Mouse (Mus musculus) CD4-positive, CD25-positive, alpha-beta regulatory T cell, adult 4 months (primary cell): ENCODE measurements around the gene Bmt2. TPM values are rescaled to one million over a fixed set of nuclear protein-coding genes. Genes with fewer than 3 reads are reported as not detected.
A peak's percentile ranks its signal among the peaks of the same experiment; 100 is the strongest.

ENCODE experiments used
- ATAC-seq: one replicate; pipeline ENCODE4 v1.8.0; 2017
- polyA plus RNA-seq, 2 experiments: library from polyadenylated mRNA; unstranded; fragments of 100-300 nt; shearing (Covaris generic); gene quantifications; one replicate each; pipeline ENCODE4 v1.2.1; 2017

Bmt2 gene
- polyA plus RNA-seq, result 10 to 100 TPM in 1 of 2 experiments, 1 to 10 TPM in 1; 7.6 to 10.7 TPM

DNA sequence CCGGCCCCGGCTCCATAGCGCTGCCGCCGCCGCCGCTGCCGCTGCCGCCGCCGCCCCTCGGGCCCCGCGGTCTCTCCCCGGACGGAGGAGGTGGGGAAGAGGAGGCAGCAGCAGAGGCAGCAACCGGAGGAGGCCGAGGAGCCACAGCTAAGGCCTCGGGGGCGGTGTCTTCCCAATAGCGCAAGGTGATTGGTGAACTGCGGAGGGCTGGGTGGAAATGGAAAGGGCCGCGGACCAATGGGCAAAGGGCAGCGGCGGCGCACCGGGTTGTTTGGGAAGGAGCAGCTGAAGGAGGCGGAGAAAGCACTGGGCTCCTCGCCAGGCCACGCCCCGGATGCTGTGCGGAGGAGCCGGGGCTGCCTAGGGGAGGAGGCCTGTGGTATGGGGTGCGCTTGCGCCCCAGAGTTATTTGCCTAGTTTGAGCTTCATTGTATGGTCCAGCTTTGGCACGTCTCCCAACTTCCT lies at the start of gene Bmt2:
TSS of gene Bmt2 (minus strand) at position 149 of the 465 bp plus-strand sequence.
- ATAC-seq, result peak; percentile 94

GRCm38 (mm10) chr6:13722166-13722565 lies 44.4 kb upstream of the Bmt2 start:
- ATAC-seq, result no peak

- ATAC-seq, result no peak
Measured at GRCm38 (mm10) chr6:13714867-13715266, 37.1 kb upstream of the Bmt2 start.

DNA sequence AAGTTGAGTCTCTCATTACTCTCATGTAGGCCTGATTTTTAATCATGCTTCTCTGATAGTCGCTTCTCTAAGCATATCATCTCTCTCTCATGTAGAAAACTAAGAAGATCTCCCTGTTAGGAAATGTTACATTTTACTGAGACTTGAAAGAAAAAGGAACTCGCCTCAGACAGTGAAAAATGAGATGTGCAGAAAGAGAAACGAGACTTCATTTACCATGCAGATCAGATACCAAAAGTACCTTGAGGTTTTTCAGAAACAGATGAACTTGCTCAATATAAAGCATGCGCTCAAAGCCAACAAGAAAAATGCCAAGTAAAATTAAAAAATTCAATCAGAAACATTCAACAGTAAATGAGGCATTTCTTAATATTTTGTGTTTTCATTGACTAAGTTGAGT lies 19.1 kb upstream of the Bmt2 start:
- ATAC-seq, result no peak

- no peak for ATAC-seq
Measured at GRCm38 (mm10) chr6:13695103-13695845, 17.5 kb upstream of the Bmt2 start.

- ATAC-seq, result no peak
Measured at GRCm38 (mm10) chr6:13691657-13692294, 14.0 kb upstream of the Bmt2 start.

- ATAC-seq, result no peak
Measured at GRCm38 (mm10) chr6:13690398-13690797, 12.6 kb upstream of the Bmt2 start.

DNA sequence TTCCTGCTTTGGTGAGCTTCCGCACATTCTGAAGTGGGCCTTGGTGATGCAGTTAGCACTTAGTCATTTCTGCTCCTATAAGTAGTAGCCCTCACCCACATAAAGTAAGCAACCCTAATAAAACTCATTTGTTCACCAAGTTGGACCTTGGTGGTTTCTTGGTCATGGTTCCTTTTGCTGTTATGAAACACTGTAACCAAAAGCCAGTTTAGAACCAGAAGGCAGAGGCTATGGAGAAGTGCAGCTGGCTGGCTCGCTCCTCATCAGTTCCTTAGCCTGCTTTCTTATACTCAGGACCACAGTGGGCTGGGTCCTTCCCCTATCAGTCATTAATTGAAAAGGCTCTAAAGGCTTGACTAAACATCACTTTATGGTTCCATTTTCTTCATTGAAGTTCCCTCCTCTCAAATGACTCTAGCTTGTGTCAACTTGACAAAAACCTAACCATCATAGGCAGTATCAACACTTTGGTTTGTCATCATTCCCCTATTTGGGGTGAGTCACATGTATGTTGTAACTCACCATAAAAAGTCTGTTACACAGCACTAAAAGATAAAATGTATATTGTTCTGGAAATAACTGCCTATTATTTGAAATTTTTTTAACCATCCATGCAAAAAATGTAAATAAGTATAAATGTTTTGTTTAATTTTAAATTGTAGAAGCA lies 6.3 kb upstream of the Bmt2 start:
- no peak for ATAC-seq

DNA sequence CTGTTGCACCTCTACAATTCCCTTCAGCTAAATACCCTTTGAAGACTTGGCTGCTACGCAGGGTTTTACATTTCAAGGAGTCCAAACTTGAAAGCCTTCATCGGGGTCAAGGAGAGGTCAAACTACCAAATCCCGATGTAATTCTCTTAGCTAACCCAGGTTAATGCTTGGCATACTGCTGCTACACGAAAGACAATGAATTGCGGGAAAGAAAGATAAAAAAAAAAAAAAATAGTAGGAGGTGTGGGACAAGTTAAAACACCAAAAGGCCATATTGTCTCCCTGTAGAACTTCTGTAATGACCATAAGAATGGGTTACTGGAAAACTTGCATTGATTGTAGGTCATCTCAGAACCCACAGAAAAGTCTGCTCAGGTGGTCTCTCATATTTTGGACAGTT lies 583 bp upstream of the Bmt2 start:
- ATAC-seq, result no peak

- peak; percentile 28 for ATAC-seq
Measured at GRCm38 (mm10) chr6:13677141-13677761, 515 bp downstream of the Bmt2 start.

DNA sequence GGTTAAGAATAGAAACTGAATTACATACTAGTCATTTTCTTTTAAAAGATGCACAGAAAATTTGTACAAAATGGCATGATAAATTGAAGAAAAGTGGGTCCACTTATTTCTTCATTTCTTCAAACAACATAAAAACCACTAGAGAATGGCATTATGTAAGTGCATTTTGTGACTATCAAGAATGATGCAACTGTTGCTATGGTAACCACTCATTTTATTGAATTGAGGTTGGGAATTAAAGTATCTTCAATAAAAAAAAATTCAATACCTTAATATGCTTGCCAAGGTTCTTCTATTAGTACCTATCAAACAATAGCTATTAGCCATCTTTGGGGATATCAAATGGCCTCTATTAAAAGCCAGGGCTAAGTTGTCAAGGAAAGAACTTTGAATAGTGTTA lies 1.6 kb downstream of the Bmt2 start:
- ATAC-seq, result no peak

GRCm38 (mm10) chr6:13674600-13675305 lies 3.0 kb downstream of the Bmt2 start:
- peak; percentile 4 for ATAC-seq

DNA sequence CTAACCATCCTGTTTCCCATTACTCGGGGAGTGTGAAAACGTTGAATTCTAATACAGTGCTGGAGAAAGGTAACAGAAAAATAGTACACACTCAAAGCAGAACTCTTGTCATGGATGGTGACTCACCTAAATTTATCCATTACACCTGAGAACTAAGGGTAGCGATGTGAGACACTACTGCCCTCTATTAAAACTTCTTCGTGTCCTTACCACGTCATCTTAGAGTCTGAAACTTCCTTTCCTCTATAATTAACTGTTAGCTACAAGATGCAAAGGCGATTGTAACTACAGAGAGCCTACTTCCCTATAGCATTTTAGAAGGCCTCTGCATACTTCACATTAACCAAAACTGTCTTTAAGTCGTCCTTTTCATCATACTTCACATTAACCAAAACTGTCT lies 12.1 kb downstream of the Bmt2 start:
- ATAC-seq, result peak; percentile 55

- ATAC-seq, result no peak
Measured at GRCm38 (mm10) chr6:13658016-13658415, 19.8 kb downstream of the Bmt2 start.

DNA sequence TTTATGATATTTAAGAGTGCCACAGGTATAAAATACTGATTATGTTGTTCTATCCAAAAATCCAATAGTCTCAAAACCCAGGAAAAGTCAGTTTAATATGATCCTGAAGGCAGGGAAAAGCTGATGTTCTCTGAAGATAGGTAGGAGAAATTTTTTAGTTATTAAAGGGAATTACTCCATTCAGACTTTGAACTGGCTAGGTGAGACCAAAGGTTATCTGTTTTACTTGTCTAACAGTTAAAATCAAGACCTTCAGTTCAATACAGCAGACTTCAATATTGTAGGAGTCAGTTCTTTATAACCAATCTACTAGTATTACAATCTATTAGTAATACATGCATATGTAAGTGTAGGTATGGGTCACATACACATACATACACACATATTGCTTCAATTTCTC lies 23.7 kb downstream of the Bmt2 start:
- no peak for ATAC-seq

- no peak for ATAC-seq
Measured at GRCm38 (mm10) chr6:13652284-13652683, 25.5 kb downstream of the Bmt2 start.

- ATAC-seq, result peak; percentile 67
Measured at GRCm38 (mm10) chr6:13650854-13651253, 26.9 kb downstream of the Bmt2 start.

- no peak for ATAC-seq
Measured at GRCm38 (mm10) chr6:13648305-13648704, 29.5 kb downstream of the Bmt2 start.

GRCm38 (mm10) chr6:13636582-13636989 lies 41.2 kb downstream of the Bmt2 start:
- ATAC-seq, result no peak

DNA sequence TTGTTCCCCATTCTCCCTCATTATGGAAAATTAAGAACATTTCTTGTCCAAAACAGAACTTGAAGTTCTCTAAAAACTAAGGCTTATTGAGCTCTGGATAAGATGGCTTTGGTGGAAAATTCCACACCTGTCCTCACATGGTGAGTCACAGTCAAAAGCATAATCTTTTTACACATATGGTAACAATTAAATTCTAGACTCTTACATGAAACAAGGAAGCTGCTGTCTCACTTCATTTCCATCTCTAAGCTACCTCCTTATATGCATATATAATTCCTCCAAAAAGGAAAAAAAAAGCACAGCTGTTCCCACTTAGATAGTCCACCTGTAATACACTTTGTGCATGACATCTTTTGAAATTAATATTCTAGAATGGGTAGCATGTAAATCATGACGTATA lies 45.2 kb downstream of the Bmt2 start:
- ATAC-seq, result no peak

DNA sequence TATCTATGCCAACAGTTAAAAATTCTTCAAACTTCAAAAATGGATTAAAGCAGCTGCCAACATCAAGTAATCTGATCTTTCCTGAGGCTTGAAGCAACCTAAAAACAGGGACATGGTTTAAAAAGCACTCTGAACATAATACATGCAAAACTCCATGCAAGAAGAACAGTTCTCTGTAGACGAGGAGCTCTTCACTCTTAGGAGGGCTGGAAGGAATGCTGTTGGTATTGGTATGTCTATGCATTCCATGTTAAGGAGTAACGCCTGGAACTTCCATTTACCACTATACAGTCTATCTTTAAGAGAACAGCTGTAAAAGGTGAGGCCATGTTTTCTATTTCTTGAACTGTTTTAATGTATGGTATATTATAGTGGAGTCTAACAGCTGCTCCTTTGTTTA lies 47.2 kb downstream of the Bmt2 start:
- no peak for ATAC-seq

DNA sequence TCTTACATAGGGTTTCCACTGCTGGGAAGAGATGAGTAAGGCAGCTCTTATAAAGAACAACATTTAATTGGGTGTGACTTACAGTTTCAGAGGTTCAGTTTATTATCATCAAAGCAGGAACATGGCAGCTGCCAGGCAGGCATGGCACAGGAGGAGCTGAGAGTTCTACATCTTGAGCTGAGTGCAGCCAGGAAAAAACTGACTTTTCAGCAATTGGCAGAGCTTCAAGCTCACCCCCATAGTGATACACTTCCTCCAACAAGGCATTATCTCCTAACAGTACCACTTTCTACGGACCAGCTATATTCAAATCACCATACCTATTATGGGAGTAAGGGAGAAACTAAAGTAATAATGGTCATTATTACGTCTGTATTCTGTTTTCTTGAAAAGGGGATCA lies 58.1 kb downstream of the Bmt2 start:
- ATAC-seq, result no peak

- ATAC-seq, result no peak
Measured at GRCm38 (mm10) chr6:13617110-13617509, 60.7 kb downstream of the Bmt2 start.
